Mouse (Mus musculus) intestine, postnatal 0 days (tissue): ENCODE data around the gene Phf5a. TPM values are rescaled to one million over a fixed set of nuclear protein-coding genes. Genes with fewer than 3 reads are reported as not detected.

Experiments
- ATAC-seq: fragments of 200-750 bp; cut with Nextera tagmentation; 2 replicates; pipeline ENCODE4 v1.8.0; 2017; ENCODE audit warnings: mild to moderate bottlenecking, moderate TSS enrichment, moderate library complexity
- H3K27ac ChIP-seq: fragments of 300-500 bp; sonication (generic); 2 replicates; pipeline ENCODE4 v1.5.1; 2014; ENCODE audit warnings: mild to moderate bottlenecking, low read depth, low read length, moderate library complexity
- H3K27me3 ChIP-seq: fragments of 300-500 bp; sonication (generic); replicated peaks from 2 replicates; pipeline ENCODE4 v1.6.1; 2014; ENCODE audit warnings: low read length, mixed read lengths; ENCODE audit not compliant: control insufficient read depth, insufficient read depth
- H3K36me3 ChIP-seq: fragments of 300-500 bp; sonication (generic); 2 replicates; pipeline ENCODE4 v1.6.1; 2014; ENCODE audit warnings: mild to moderate bottlenecking, moderate library complexity; ENCODE audit not compliant: control insufficient read depth, insufficient read depth
- H3K4me1 ChIP-seq: fragments of 300-500 bp; sonication (generic); replicated peaks from 2 replicates; pipeline ENCODE4 v1.6.1; 2014; ENCODE audit warnings: antibody characterized with exemption, low read length, mixed read lengths; ENCODE audit not compliant: control insufficient read depth, insufficient read depth
- H3K4me2 ChIP-seq: fragments of 300-500 bp; sonication (generic); replicated peaks from 2 replicates; pipeline ENCODE4 v1.6.1; 2014; ENCODE audit warnings: low read depth, mild to moderate bottlenecking, moderate library complexity
- H3K4me3 ChIP-seq: fragments of 300-500 bp; sonication (generic); 2 replicates; pipeline ENCODE4 v1.5.1; 2014; ENCODE audit warnings: low read depth, low read length
- H3K9ac ChIP-seq: fragments of 300-500 bp; sonication (generic); 2 replicates; pipeline ENCODE4 v1.6.1; 2014; ENCODE audit warnings: mild to moderate bottlenecking, low read depth, low read length
- H3K9me3 ChIP-seq: fragments of 300-500 bp; sonication (generic); 2 replicates; pipeline ENCODE4 v1.6.1; 2016; ENCODE audit warnings: mixed run types; ENCODE audit not compliant: control insufficient read depth
- CTCF ChIP-seq: sonication (generic); IDR thresholded peaks from 2 replicates; pipeline ENCODE4 v1.5.1; 2016; ENCODE audit warnings: low read depth, mild to moderate bottlenecking, control low read depth, antibody characterized with exemption, moderate library complexity
- WGBS: fragments of 180-500 bp; shearing (Covaris S2); extraction: QIAGEN DNeasy Blood & Tissue Kit; methylation state at CpG from one replicate; pipeline ENCODE4 v1.1.7; 2014; 5-methylcytosine and 5-hydroxymethylcytosine counted together
- polyA plus RNA-seq: library from polyadenylated mRNA; unstranded; fragments of >200 nt; fragmentation: Nextera tagmentation; extraction: Ambion mirVana; gene quantifications from 2 replicates; pipeline ENCODE4 v1.2.1, GENCODE M21; 2015

The Phf5a gene
- polyA plus RNA-seq, 1 experiment from 2014 or later: 79.2 TPM

- peak overlapping the region; percentile 59 for H3K4me2 ChIP-seq
- H3K27me3 ChIP-seq: no peaks in the 10 kb centered on the region
- 57% methylated on average over 7 of the region's 7 CpGs for WGBS
- H3K27ac ChIP-seq: peak overlapping the region; percentile 64; the same call in 1 of the 2 replicates
- ATAC-seq: no peak
- H3K36me3 ChIP-seq: no peaks in the 10 kb centered on the region
- no peak overlapping the region for H3K4me3 ChIP-seq
- no peak for TF ChIP-seq CTCF
- H3K9ac ChIP-seq: no peak overlapping the region
- H3K9me3 ChIP-seq: no peaks in the 10 kb centered on the region
- H3K4me1 ChIP-seq: peaks cover 6% of the 10 kb centered on the region; the same call in 1 of the 2 replicates
These were observed 34.5 kb downstream of the Phf5a start for GRCm38 (mm10) chr15:81836966-81837920.

GRCm38 (mm10) chr15:81836124-81836821 lies 35.4 kb downstream of the Phf5a start:
- H3K4me1 ChIP-seq: peaks cover 6% of the 10 kb centered on the region; the same call in 1 of the 2 replicates
- H3K9ac ChIP-seq: peak overlapping the region; percentile 45
- WGBS: 3% methylated on average over 32 of the region's 33 CpGs
- ATAC-seq: peak; percentile 57
- H3K4me3 ChIP-seq: peak overlapping the region; percentile 29
- peak overlapping the region; percentile 64 for H3K27ac ChIP-seq
- H3K9me3 ChIP-seq: no peaks in the 10 kb centered on the region
- H3K27me3 ChIP-seq: no peaks in the 10 kb centered on the region
- TF ChIP-seq CTCF: no peak
- H3K36me3 ChIP-seq: no peaks in the 10 kb centered on the region
- peak overlapping the region; percentile 59 for H3K4me2 ChIP-seq

GRCm38 (mm10) chr15:81835007-81835880 lies 36.5 kb downstream of the Phf5a start:
- Histone ChIP-seq H3K9me3 (no peaks in the 10 kb centered on the region), H3K36me3 (no peaks in the 10 kb centered on the region), H3K4me1 (peaks cover 6% of the 10 kb centered on the region; the same call in 1 of the 2 replicates), H3K27ac (peak overlapping the region; percentile 66), H3K9ac (no peak overlapping the region), H3K27me3 (no peaks in the 10 kb centered on the region), H3K4me2 (peak overlapping the region; percentile 59), H3K4me3 (no peak overlapping the region)
- no peak for TF ChIP-seq CTCF
- ATAC-seq: peak; percentile 0; the same call in 1 of the 2 replicates
- WGBS: 52% methylated on average over 10 of the region's 10 CpGs

- Histone ChIP-seq H3K36me3 (no peaks in the 10 kb centered on the region; the same call in 1 of the 2 replicates), H3K27ac (no peak overlapping the region), H3K4me1 (peaks cover 2% of the 10 kb centered on the region; the same call in 1 of the 2 replicates), H3K9me3 (no peaks in the 10 kb centered on the region), H3K4me2 (no peak overlapping the region), H3K9ac (no peak overlapping the region), H3K4me3 (no peak overlapping the region), H3K27me3 (no peaks in the 10 kb centered on the region)
- TF ChIP-seq CTCF: no peak
- ATAC-seq: no peak
- 72% methylated on average over 3 of the region's 3 CpGs for WGBS
These were observed 37.4 kb downstream of the Phf5a start for GRCm38 (mm10) chr15:81834171-81834841.

- H3K4me1 ChIP-seq: no peaks in the 10 kb centered on the region; the same call in 1 of the 2 replicates
- H3K27ac ChIP-seq: no peak overlapping the region
- H3K9ac ChIP-seq: no peak overlapping the region
- no peak for ATAC-seq
- WGBS: 68% methylated on average over 4 of the region's 4 CpGs
- H3K4me2 ChIP-seq: no peak overlapping the region
- H3K27me3 ChIP-seq: no peaks in the 10 kb centered on the region
- H3K36me3 ChIP-seq: no peaks in the 10 kb centered on the region; the same call in 1 of the 2 replicates
- TF ChIP-seq CTCF: no peak
- H3K4me3 ChIP-seq: no peak overlapping the region
- H3K9me3 ChIP-seq: no peaks in the 10 kb centered on the region
These were observed 38.2 kb downstream of the Phf5a start for GRCm38 (mm10) chr15:81833481-81833880.
